8 mouse cellular contexts compared by ENCODE assay signal in the genomic region with DNA sequence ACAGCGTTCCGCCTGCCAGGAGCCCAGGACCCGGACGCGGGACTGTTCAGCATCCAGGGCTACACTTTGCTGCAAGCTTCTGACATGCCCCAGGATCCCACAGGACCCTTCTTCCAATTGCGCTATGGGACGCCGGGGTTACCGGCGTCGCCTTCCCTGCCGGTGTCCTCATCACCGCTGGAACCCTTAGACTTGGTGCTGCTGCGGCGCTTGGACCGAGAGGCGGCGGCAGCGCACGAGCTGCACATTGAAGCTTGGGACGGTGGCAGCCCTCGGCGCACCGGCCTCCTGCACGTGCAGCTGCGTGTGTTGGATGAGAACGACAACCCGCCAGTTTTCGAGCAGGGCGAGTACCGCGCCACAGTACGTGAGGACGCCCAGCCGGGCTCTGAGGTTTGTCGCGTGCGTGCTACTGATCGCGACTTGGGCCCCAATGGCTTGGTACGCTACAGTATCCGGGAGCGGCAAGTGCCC. TPM values are rescaled to one million over a fixed set of nuclear protein-coding genes. Genes with fewer than 3 reads are reported as not detected.
DNase-seq lines count a peak whose midpoint lies in the region; ATAC-seq and TF ChIP-seq lines count a peak whose summit lies in the region.
"Had no signal": no experiment of that assay in that cellular context is flagged by ENCODE, and none has a peak within 500 bp of the region (broad histone marks: within the 10 kb centered on the region; RNA-seq: fewer than 3 reads in every experiment).

No protein-coding gene starts in this region.

- no peak overlapping the region for H3K27ac ChIP-seq in embryonic facial prominence, embryonic 14.5 days (replicated peaks; ENCODE audit: low read depth, low read length)
- H3K27ac ChIP-seq in hindbrain, embryonic 12.5 days, result no peak overlapping the region
- no peak overlapping the region for H3K27ac ChIP-seq in lung, postnatal 0 days (ENCODE audit: low read length)
- H3K27ac ChIP-seq in stomach, postnatal 0 days (replicated peaks), result no peak overlapping the region
- H3K27ac ChIP-seq: macrophage had no signal

- peak overlapping the region; percentile 97 for H3K4me2 ChIP-seq in embryonic facial prominence, embryonic 14.5 days (ENCODE audit: low read depth, low read length)
- peak overlapping the region; percentile 98 for H3K4me2 ChIP-seq in hindbrain, embryonic 12.5 days (replicated peaks)
- peak overlapping the region; percentile 87 for H3K4me2 ChIP-seq in lung, postnatal 0 days (replicated peaks; ENCODE audit: low read depth, low read length)
- peak overlapping the region; percentile 86 for H3K4me2 ChIP-seq in stomach, postnatal 0 days (replicated peaks; ENCODE audit: low read depth)

- peaks cover 14% of the 10 kb centered on the region for H3K4me1 ChIP-seq in embryonic facial prominence, embryonic 14.5 days (ENCODE audit: control insufficient read depth, insufficient read depth, low read length)
- H3K4me1 ChIP-seq in hindbrain, embryonic 12.5 days, result peaks cover 25% of the 10 kb centered on the region
- H3K4me1 ChIP-seq in lung, postnatal 0 days (ENCODE audit: insufficient read depth, low read depth, low read length), result peaks cover 10% of the 10 kb centered on the region
- H3K4me1 ChIP-seq in stomach, postnatal 0 days (replicated peaks; ENCODE audit: control insufficient read depth, insufficient read depth), result 0 out of 2 replicates have a peak, but pooled peaks cover 3% of the 10 kb centered on the region

- H3K9ac ChIP-seq in embryonic facial prominence, embryonic 14.5 days (ENCODE audit: low read depth, low read length), result peak overlapping the region; percentile 54; the same call in 1 of the 2 replicates
- peak overlapping the region; percentile 64 for H3K9ac ChIP-seq in hindbrain, embryonic 12.5 days
- H3K9ac ChIP-seq in lung, postnatal 0 days (replicated peaks; ENCODE audit: low read depth), result no peak overlapping the region
- peak overlapping the region; percentile 43 for H3K9ac ChIP-seq in stomach, postnatal 0 days (ENCODE audit: low read length)

- TF ChIP-seq EP300 in lung, postnatal 0 days (IDR thresholded peaks at IDR 0.05), result no peak
- no peak for TF ChIP-seq EP300 in stomach, postnatal 0 days (optimal IDR thresholded peaks at IDR 0.05)

- TF ChIP-seq CTCF in lung, postnatal 0 days (IDR thresholded peaks at IDR 0.05), result peak; percentile 17
- TF ChIP-seq CTCF in stomach, postnatal 0 days (IDR thresholded peaks at IDR 0.05; ENCODE audit: low read depth), result peak; percentile 30

- H3K36me3 ChIP-seq in embryonic facial prominence, embryonic 14.5 days (ENCODE audit: control insufficient read depth, insufficient read depth, low read length), result no peaks in the 10 kb centered on the region
- no peaks in the 10 kb centered on the region for H3K36me3 ChIP-seq in hindbrain, embryonic 12.5 days
- no peaks in the 10 kb centered on the region for H3K36me3 ChIP-seq in lung, postnatal 0 days (ENCODE audit: insufficient read depth, low read length)
- no peaks in the 10 kb centered on the region for H3K36me3 ChIP-seq in stomach, postnatal 0 days (ENCODE audit: control insufficient read depth, insufficient read depth, low read length)

- WGBS in embryonic facial prominence, embryonic 14.5 days, result under 1% methylated on average over 37 of the region's 43 CpGs
- under 1% methylated on average over 43 of the region's 43 CpGs for WGBS in hindbrain, embryonic 12.5 days
- WGBS in lung, postnatal 0 days, result 2% methylated on average over 43 of the region's 43 CpGs
- WGBS in stomach, postnatal 0 days, result under 1% methylated on average over 43 of the region's 43 CpGs

- no peaks in the 10 kb centered on the region for H3K9me3 ChIP-seq in embryonic facial prominence, embryonic 14.5 days (ENCODE audit: control insufficient read depth, low read length)
- no peaks in the 10 kb centered on the region for H3K9me3 ChIP-seq in hindbrain, embryonic 12.5 days (replicated peaks)
- H3K9me3 ChIP-seq in lung, postnatal 0 days (ENCODE audit: low read length), result no peaks in the 10 kb centered on the region
- no peaks in the 10 kb centered on the region for H3K9me3 ChIP-seq in stomach, postnatal 0 days (ENCODE audit: control insufficient read depth, low read length)

- peaks cover 66% of the 10 kb centered on the region for H3K27me3 ChIP-seq in embryonic facial prominence, embryonic 14.5 days (replicated peaks; ENCODE audit: control insufficient read depth, insufficient read depth, low read length)
- H3K27me3 ChIP-seq in hindbrain, embryonic 12.5 days, result peaks cover 57% of the 10 kb centered on the region
- peaks cover 38% of the 10 kb centered on the region for H3K27me3 ChIP-seq in lung, postnatal 0 days (replicated peaks; ENCODE audit: insufficient read depth, low read length)
- H3K27me3 ChIP-seq in stomach, postnatal 0 days (ENCODE audit: control insufficient read depth, insufficient read depth, low read length), result no peaks in the 10 kb centered on the region; the same call in 1 of the 2 replicates

- DNase-seq in ovary, postnatal 36 days (ENCODE audit: low spot score), result peak; percentile 12
- DNase-seq in ovary, postnatal 14 days (ENCODE audit: low spot score), result no peak
- DNase-seq in embryonic facial prominence, embryonic 14.5 days (ENCODE audit: low spot score), result no peak
- DNase-seq in lung, postnatal 0 days (ENCODE audit: low spot score), result peak; percentile 15
- no peak for DNase-seq in stomach, postnatal 0 days (ENCODE audit: low spot score)
- DNase-seq in yolk sac, embryonic 10.5 days (ENCODE audit: low spot score), result no peak

- peak overlapping the region; percentile 49 for H3K4me3 ChIP-seq in embryonic facial prominence, embryonic 14.5 days (ENCODE audit: low read depth, low read length)
- peak overlapping the region; percentile 56 for H3K4me3 ChIP-seq in hindbrain, embryonic 12.5 days
- H3K4me3 ChIP-seq in lung, postnatal 0 days (ENCODE audit: low read depth, low read length), result peak overlapping the region; percentile 43
- H3K4me3 ChIP-seq in stomach, postnatal 0 days (ENCODE audit: low read depth, low read length), result peak overlapping the region; percentile 44

- no peak for ATAC-seq in embryonic facial prominence, embryonic 14.5 days (ENCODE audit: low read depth)
- ATAC-seq in hindbrain, embryonic 12.5 days (ENCODE audit: low FRiP score), result peak; percentile 35; the same call in 1 of the 2 replicates
- no peak; the same call in 1 of the 2 replicates for ATAC-seq in lung, postnatal 0 days
- peak; percentile 21; the same call in 1 of the 2 replicates for ATAC-seq in stomach, postnatal 0 days (ENCODE audit: low FRiP score, low TSS enrichment)

RNA-seq across cellular contexts. Expression of a gene that starts 0.7 kb away (rescaled TPM):
- 2.3 and 2.7 TPM in 2 replicates for polyA plus RNA-seq in embryonic facial prominence, embryonic 14.5 days (2014; fragmentation: Nextera tagmentation; extraction: Ambion mirVana)
- 1.1 and 1.3 TPM in 2 replicates for polyA plus RNA-seq in hindbrain, embryonic 12.5 days (2016; fragmentation: Nextera tagmentation; extraction: Ambion mirVana)
- polyA plus RNA-seq in lung, postnatal 0 days (2015; fragmentation: Nextera tagmentation; extraction: Ambion mirVana), result 0.19 and 0.20 TPM in 2 replicates
- polyA plus RNA-seq in stomach, postnatal 0 days (2015; fragmentation: Nextera tagmentation; extraction: Ambion mirVana), result 0.35 and 0.53 TPM in 2 replicates
- polyA plus RNA-seq: macrophage had no signal

Comparison
In these comparisons a context has a peak if more than half of its experiments do, and no peak if none do; other contexts are left out.
1. DNase-seq: peak in ovary, postnatal 36 days (single experiment) and lung, postnatal 0 days (single experiment); none in ovary, postnatal 14 days (single experiment), embryonic facial prominence, embryonic 14.5 days (single experiment), stomach, postnatal 0 days (single experiment) and yolk sac, embryonic 10.5 days (single experiment).
2. ATAC-seq: peak in hindbrain, embryonic 12.5 days (single experiment) and stomach, postnatal 0 days (single experiment); none in embryonic facial prominence, embryonic 14.5 days (single experiment) and lung, postnatal 0 days (single experiment).
3. Peak in every context shown above with its lines, with median percentiles within 50 percentile points of each other: H3K4me2 ChIP-seq and H3K4me3 ChIP-seq.